Mouse (Mus musculus) kidney, adult 2 months (tissue): ENCODE measurements around the gene Zfp617. TPM values are rescaled to one million over a fixed set of nuclear protein-coding genes. Genes with fewer than 3 reads are reported as not detected.
"Not testable (repeated sequence)": the region's sequence is repeated elsewhere in the genome, so short reads cannot be mapped to it uniquely, and the experiment has no call there.

ENCODE experiments used
- DNase-seq: peaks from one replicate; pipeline ENCODE4 v3.0.0; 2021
- H3K27ac ChIP-seq: fragments of 200-500 bp; 2 replicates; pipeline ENCODE4 v1.5.1; 2012; ENCODE audit warnings: low read depth, low read length, control low read depth, inconsistent platforms; ENCODE audit not compliant: insufficient read depth
- H3K27me3 ChIP-seq: fragments of 200-500 bp; replicated peaks from 2 replicates; pipeline ENCODE4 v1.6.1; 2012; ENCODE audit warnings: mild to moderate bottlenecking, moderate library complexity, low read length, inconsistent platforms; ENCODE audit not compliant: control insufficient read depth, insufficient read depth
- H3K36me3 ChIP-seq: fragments of 200-500 bp; 2 replicates; pipeline ENCODE4 v1.6.1; 2012; ENCODE audit warnings: mild to moderate bottlenecking, moderate library complexity, low read length, inconsistent platforms; ENCODE audit not compliant: control insufficient read depth, insufficient read depth
- H3K4me1 ChIP-seq: fragments of 200-500 bp; 2 replicates; pipeline ENCODE4 v1.6.1; 2011; ENCODE audit warnings: low read length; ENCODE audit not compliant: control insufficient read depth, insufficient read depth
- H3K4me3 ChIP-seq: fragments of 200-500 bp; 2 replicates; pipeline ENCODE4 v1.5.1; 2011; ENCODE audit warnings: mild to moderate bottlenecking, low read depth, low read length, control low read depth; ENCODE audit not compliant: insufficient read depth
- CTCF ChIP-seq: fragments of 200-500 bp; conservative IDR thresholded peaks from 2 replicates; pipeline ENCODE4 v1.5.1; 2011; ENCODE audit warnings: low read depth, mild to moderate bottlenecking, control low read depth, low read length, moderate library complexity, mixed read lengths; ENCODE audit not compliant: insufficient read depth, insufficient read length
- POLR2A ChIP-seq: fragments of 200-500 bp; IDR thresholded peaks from one replicate; pipeline ENCODE4 v1.6.1; 2011; ENCODE audit warnings: low read depth, low read length, control low read depth
- WGBS: fragments of 180-500 bp; shearing (Covaris S2); methylation state at CpG from one replicate; pipeline ENCODE4 v1.1.7; 2018; 5-methylcytosine and 5-hydroxymethylcytosine counted together
- polyA plus RNA-seq: library from polyadenylated mRNA; depleted of rRNA; stranded (reverse); fragments of >200 nt; gene quantifications from 2 replicates; pipeline ENCODE4 v1.2.3, GENCODE M21; 2012

Zfp617 gene
- polyA plus RNA-seq, 1 experiment, result 3.8 TPM

DNA sequence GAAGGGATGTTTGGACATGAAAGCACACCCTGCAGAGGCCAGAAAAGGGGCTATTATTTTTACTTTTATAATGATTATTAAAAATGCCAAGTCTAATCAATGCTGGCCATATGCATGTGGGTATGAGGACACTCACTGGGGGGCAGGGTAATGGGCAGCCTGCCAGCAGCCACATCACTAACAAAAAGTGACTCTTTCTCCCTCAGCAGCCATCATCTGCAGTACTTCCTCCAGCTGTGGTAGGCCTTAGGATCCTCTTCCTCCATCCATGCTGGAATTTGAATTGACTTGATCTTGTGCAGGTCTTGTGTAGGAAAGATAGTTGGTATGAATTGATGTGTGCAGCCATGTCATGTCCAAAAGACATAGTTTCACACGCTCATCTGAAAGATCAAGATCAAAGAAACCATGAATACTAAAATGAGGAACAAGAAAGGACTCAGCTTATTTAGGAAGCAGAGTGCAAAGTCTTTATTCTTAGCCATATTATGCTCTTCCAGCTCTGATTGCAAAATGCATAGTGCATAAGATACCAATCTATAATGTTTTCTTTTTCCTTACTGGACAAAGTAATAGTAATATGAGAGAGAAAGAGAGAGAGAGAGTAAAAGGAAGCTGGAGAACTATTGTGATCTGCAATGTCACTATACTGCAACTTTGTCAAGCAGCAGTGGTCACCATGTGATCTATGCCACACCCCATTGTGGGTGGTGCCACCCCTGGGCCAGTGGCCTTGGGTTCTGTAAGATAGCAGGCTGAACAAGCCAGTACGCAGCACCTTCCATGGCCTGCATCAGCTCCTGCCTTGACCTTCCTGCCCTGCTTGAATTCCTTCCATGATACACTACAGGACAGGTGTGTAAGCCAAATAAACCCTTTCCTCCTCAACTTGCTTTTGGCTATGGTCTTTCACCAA, 32.1 kb downstream of the Zfp617 start:
- 80% methylated on average over 2 of the region's 2 CpGs for WGBS
- H3K27ac ChIP-seq, result no peak overlapping the region
- H3K4me1 ChIP-seq, result no peaks in the 10 kb centered on the region
- no peak for TF ChIP-seq POLR2A
- no peak for TF ChIP-seq CTCF
- no peaks in the 10 kb centered on the region for H3K36me3 ChIP-seq
- no peak overlapping the region for H3K4me3 ChIP-seq
- H3K27me3 ChIP-seq, result no peaks in the 10 kb centered on the region
- no peak for DNase-seq

DNA sequence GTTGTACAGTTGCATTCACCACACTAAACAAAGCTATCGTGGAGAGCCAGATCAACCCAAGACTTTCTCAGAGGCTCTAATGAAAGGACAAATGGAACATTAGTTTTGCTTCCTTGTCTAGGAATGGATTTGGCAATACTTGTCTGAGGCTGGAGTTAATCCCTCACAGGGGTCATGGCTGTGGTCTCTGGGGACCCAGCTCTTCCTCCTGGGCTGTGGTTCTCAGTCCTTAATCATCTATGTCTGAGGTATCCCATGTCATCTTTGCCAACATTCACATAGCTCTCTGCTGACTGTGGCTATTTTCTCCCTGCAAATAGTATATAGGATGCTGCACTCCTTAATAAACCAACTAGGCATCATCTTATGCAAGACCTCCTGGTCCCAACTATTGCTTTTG, 33.3 kb downstream of the Zfp617 start:
- no peaks in the 10 kb centered on the region for H3K4me1 ChIP-seq
- no peaks in the 10 kb centered on the region for H3K27me3 ChIP-seq
- no peak overlapping the region for H3K4me3 ChIP-seq
- no peak for TF ChIP-seq POLR2A
- TF ChIP-seq CTCF, result no peak
- H3K36me3 ChIP-seq, result no peaks in the 10 kb centered on the region
- WGBS, result 80% methylated on average over 1 of the region's 1 CpGs
- no peak for DNase-seq
- H3K27ac ChIP-seq, result no peak overlapping the region

DNA sequence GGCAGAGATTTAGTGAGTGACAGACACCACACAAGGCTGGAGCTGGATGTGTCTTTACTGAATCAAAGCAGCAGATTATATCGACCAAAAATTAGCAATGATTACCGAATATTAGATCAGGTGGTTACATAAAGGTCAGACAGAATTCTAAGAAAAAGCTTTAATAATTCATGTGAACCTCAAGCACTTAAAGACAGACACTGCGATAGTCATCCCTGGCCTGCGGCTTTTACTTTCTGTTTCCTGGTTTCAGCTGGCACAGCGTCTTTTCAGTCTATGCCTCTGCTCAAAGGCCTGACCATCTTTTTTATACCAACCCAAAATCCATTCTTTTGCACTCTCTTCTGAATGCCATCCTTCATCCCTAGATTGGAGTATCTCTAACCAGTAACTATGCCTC, 40.2 kb downstream of the Zfp617 start:
- WGBS, result 90% methylated on average over 5 of the region's 5 CpGs
- TF ChIP-seq POLR2A (no peak), CTCF (no peak)
- Histone ChIP-seq H3K36me3 (no peaks in the 10 kb centered on the region), H3K4me1 (peaks cover 4% of the 10 kb centered on the region), H3K4me3 (no peak overlapping the region), H3K27me3 (no peaks in the 10 kb centered on the region), H3K27ac (no peak overlapping the region)
- no peak for DNase-seq

DNA sequence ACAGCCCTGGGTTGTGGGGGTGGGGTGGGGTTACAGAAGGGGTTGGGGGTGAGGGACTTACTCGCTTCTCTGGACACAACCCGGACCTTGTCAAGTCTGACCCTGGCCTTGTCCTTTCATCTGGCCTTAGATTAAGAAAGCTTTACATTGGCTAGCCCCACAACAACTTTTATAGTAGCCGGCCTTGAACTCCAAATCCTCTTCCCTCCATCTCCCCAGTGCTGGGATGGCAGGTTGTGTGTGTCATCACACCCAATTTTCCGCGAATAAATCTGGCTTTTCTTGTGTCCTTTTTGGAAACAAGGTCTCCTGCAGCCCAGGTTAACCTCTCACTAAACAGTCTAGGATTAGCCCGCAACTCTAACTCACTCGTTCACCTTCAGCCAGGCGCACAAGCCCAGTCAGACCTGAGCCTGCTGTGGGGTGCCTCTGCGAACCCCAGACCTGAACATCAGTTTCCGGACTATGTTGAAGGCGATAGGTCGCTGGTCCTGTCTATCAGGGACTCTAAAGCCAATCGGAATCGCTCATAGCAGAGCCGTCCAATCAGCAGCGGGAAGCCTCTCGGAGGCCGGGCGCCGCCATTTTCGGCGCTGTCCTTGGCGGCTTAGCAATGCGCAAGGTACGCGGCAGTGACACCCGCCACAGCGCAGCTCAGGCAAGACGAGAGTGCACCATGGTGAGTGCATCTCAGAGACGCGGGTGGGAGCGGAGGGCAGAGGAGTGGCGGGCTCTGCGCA, 42.2 kb downstream of the Zfp617 start, which contains the start of gene Zfp961:
Gene Zfp961 (plus strand): TSS at position 557 of the 740 bp plus-strand sequence.
- no peaks in the 10 kb centered on the region for H3K27me3 ChIP-seq
- peaks cover 4% of the 10 kb centered on the region for H3K4me1 ChIP-seq
- WGBS, result 3% methylated on average over 34 of the region's 34 CpGs
- no peaks in the 10 kb centered on the region; the same call in 1 of the 2 replicates for H3K36me3 ChIP-seq
- TF ChIP-seq POLR2A (peak; percentile 63), CTCF (no peak)
- H3K4me3 ChIP-seq, result peak within 1 kb of the TSS; percentile 83
- peak within 1 kb of the TSS; percentile 69; the same call in 1 of the 2 replicates for H3K27ac ChIP-seq
- DNase-seq, result peak; percentile 100

DNA sequence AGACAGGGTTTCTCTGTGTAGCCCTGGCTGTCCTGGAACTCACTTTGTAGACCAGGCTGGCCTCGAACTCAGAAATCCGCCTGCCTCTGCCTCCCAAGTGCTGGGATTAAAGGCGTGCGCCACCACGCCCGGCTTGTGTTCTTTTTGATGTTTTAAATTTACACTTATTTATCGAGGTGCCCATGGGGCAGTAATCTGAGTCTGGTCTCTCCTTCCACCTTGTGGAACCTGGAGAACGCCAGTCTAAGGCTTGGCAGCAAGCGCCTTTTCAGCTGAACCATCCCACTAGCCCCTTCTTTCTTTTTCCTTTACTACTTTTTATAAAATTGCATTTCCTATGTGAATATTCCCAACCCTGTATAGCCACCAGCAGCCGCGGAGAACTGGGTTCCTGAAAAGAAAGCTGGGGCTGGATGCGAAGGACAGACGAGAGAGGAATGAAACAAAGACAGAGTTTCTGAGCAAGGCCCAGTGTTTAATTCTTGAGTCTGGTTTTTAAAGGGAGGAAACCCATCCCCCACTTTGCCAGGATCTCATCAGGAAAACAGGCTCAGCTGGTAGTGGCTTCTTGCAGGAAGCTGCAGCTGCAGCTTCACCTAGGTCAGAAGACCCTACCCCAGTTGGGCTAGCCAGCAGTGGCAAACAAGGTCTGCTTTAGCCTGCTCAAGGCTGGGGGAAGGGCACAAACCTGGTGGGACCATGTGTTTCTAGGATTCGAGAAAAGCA, 43.2 kb downstream of the Zfp617 start:
- peak; percentile 9 for DNase-seq
- H3K4me1 ChIP-seq, result peaks cover 4% of the 10 kb centered on the region
- no peak for TF ChIP-seq POLR2A
- H3K4me3 ChIP-seq, result peak overlapping the region; percentile 40
- 22% methylated on average over 14 of the region's 14 CpGs for WGBS
- no peaks in the 10 kb centered on the region; the same call in 1 of the 2 replicates for H3K36me3 ChIP-seq
- H3K27me3 ChIP-seq, result no peaks in the 10 kb centered on the region
- H3K27ac ChIP-seq, result no peak overlapping the region

DNA sequence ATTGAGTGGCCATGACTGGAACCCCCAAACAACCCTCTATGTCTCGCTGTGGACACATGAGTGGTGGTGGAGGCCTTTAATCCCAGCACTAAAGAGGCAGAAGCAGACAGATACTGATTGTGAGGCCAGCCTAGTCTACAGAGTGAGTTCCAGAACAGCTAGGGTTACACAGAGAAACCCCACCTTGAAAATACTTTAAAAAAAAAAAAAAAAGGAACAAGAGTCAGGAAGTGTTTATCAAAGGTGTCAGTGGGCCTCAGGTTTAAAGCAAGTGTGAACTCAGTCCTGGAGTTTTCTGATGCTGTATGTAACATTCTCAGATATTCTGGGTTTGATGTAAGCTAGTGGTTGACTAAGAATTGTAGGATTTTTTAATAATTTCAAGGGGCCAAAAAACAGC, 44.1 kb downstream of the Zfp617 start:
- Histone ChIP-seq H3K4me1 (peaks cover 4% of the 10 kb centered on the region), H3K27ac (no peak overlapping the region), H3K4me3 (no peak overlapping the region), H3K36me3 (no peaks in the 10 kb centered on the region; the same call in 1 of the 2 replicates), H3K27me3 (no peaks in the 10 kb centered on the region)
- TF ChIP-seq CTCF (no peak), POLR2A (no peak)
- no peak for DNase-seq
- 94% methylated on average over 1 of the region's 1 CpGs for whole genome bisulfite sequencing

DNA sequence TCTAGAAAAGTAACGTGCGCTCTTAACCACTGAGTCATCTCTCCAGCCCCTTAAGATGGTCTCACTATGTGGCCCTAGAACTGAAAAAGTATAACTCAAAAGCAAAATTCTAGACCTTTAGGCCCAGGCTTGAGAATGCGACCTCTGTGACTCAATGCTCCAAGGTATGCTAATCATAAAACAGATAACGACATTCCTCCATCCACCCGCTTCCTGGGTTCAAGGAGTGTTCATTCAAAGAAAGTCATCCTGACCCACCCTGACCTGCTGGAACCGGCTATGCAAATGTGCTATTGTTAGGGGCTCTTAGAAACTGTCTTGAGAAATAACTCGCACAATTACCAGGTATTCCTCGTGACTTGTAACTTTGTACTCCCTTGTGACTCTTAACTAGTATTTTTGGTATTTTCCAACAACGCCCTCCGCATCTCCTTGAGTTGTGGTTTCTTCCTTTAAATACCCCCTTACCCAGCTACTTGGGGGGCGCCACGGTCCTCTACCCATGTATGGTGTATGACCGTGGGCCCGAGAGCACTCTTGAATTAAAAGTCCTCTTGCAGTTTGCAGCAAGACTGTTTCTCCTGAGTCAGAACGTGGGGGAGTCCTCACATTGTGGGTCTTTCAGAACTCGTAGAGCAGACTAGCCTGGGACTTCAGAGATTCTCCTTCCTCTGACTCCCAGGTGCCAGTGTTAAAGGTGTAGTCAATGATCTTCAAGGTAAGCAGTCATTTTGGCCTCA, 44.7 kb downstream of the Zfp617 start:
- not testable (repeated sequence) for H3K27me3 ChIP-seq, H3K27ac ChIP-seq, H3K36me3 ChIP-seq, H3K4me1 ChIP-seq, DNase-seq, H3K4me3 ChIP-seq
- WGBS, result 95% methylated on average over 16 of the region's 16 CpGs
